Mouse (Mus musculus) heart, postnatal 0 days (tissue): ENCODE results near the gene Fam98b. TPM values are rescaled to one million over a fixed set of nuclear protein-coding genes. Genes with fewer than 3 reads are reported as not detected.

Experiments
- ATAC-seq: fragments of 200-750 bp; cut with Nextera tagmentation; 2 replicates; pipeline ENCODE4 v1.8.0; 2017; ENCODE audit warnings: low read depth, moderate number of reproducible peaks, moderate library complexity; ENCODE audit not compliant: insufficient read depth
- DNase-seq: peaks from one replicate; pipeline ENCODE4 v3.0.0-alpha.2; 2016; ENCODE audit warnings: low spot score
- H3K27ac ChIP-seq: fragments of 300-500 bp; sonication (generic); 2 replicates; pipeline ENCODE4 v1.5.1; 2014; ENCODE audit warnings: low read depth, mild to moderate bottlenecking
- H3K27me3 ChIP-seq: fragments of 300-500 bp; sonication (generic); 2 replicates; pipeline ENCODE4 v1.6.1; 2014; ENCODE audit warnings: low read length, mixed read lengths; ENCODE audit not compliant: control insufficient read depth, insufficient read depth
- H3K36me3 ChIP-seq: fragments of 300-500 bp; sonication (generic); replicated peaks from 2 replicates; pipeline ENCODE4 v1.6.1; 2014; ENCODE audit warnings: low read length, mixed read lengths; ENCODE audit not compliant: control insufficient read depth, insufficient read depth
- H3K4me1 ChIP-seq: fragments of 300-500 bp; sonication (generic); 2 replicates; pipeline ENCODE4 v1.6.1; 2014; ENCODE audit warnings: antibody characterized with exemption; ENCODE audit not compliant: control insufficient read depth, insufficient read depth
- H3K4me2 ChIP-seq: fragments of 300-500 bp; sonication (generic); 2 replicates; pipeline ENCODE4 v1.6.1; 2014; ENCODE audit warnings: low read depth, mild to moderate bottlenecking, low read length, moderate library complexity
- H3K4me3 ChIP-seq: fragments of 300-500 bp; sonication (generic); 2 replicates; pipeline ENCODE4 v1.5.1; 2014; ENCODE audit warnings: low read depth, low read length
- H3K9ac ChIP-seq: fragments of 300-500 bp; sonication (generic); replicated peaks from 2 replicates; pipeline ENCODE4 v1.6.1; 2014; ENCODE audit warnings: low read depth, low read length, mixed read lengths
- H3K9me3 ChIP-seq: fragments of 300-500 bp; sonication (generic); replicated peaks from 2 replicates; pipeline ENCODE4 v1.6.1; 2016; ENCODE audit warnings: low read length; ENCODE audit not compliant: control insufficient read depth
- CTCF ChIP-seq: IDR thresholded peaks from 2 replicates; pipeline ENCODE4 v1.5.1; 2016; ENCODE audit warnings: antibody characterized with exemption, control low read depth, low read depth
- EP300 ChIP-seq: IDR thresholded peaks from 2 replicates; pipeline ENCODE4 v1.6.1; 2016; ENCODE audit warnings: antibody characterized with exemption, low read depth
- WGBS: fragments of 180-500 bp; shearing (Covaris S2); extraction: QIAGEN DNeasy Blood & Tissue Kit; methylation state at CpG from one replicate; pipeline ENCODE4 v1.1.7; 2014; 5-methylcytosine and 5-hydroxymethylcytosine counted together
- polyA plus RNA-seq: library from polyadenylated mRNA; unstranded; fragments of >200 nt; fragmentation: Nextera tagmentation; extraction: Ambion mirVana; gene quantifications from 2 replicates; pipeline ENCODE4 v1.2.1, GENCODE M21; 2015
- total RNA-seq: library from RNA; depleted of rRNA; stranded (reverse); fragments of >200 nt; gene quantifications from 2 replicates; pipeline ENCODE4 v1.2.3, GENCODE M21; 2014; ENCODE audit warnings: low replicate concordance

The Fam98b gene
- total and polyA plus RNA-seq, 2 experiments from 2014 or later = 0.61 to 8.3 TPM

DNA sequence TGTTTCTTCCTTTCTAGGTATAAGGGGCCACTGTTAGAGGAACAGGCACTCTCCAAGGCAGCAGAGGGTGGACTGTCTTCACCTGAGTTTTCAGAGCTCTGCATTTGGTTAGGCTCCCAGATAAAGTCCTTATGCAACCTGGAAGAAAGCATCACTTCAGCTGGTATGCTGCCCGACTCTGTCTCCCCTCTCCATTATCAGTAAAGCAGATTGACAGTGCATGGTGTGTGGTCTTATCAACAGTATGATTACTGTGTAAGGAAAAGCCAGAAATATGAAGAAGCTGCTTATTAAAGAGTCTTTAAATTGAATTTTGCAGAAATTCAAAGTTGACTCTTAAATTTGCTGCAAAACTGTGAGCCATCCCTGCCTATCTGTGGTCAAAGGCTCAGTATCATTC, 8.1 kb downstream of the Fam98b start:
- H3K27ac ChIP-seq = no peak overlapping the region
- H3K4me3 ChIP-seq = no peak overlapping the region
- no peaks in the 10 kb centered on the region for H3K9me3 ChIP-seq
- H3K4me1 ChIP-seq = no peaks in the 10 kb centered on the region
- DNase-seq (no peak), ATAC-seq (no peak)
- no peak overlapping the region for H3K9ac ChIP-seq
- no peaks in the 10 kb centered on the region for H3K27me3 ChIP-seq
- no peak overlapping the region for H3K4me2 ChIP-seq
- peaks cover 8% of the 10 kb centered on the region; the same call in 1 of the 2 replicates for H3K36me3 ChIP-seq
- TF ChIP-seq CTCF = no peak
- no peak for TF ChIP-seq EP300
- WGBS = 47% methylated on average over 1 of the region's 1 CpGs

DNA sequence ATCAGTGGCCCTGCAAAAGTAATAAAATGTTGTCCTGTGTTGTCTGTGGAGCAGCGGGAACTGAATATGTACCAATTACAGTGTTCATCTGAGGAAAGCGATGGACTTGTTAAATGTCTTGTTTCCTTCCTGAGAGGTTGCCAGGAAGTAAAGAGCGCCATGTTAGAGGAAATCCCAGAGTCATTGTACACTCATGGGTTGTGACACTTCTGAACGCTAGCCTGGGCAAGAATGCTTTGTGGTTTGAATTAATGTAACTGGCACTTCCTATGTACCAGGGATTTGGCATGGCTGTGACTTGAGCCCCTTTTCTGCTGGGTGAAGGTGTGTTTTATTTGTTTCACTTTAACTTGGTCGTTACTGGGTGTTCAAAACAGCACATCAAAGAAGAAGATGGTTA, 12.6 kb downstream of the Fam98b start:
- ATAC-seq (no peak), DNase-seq (no peak)
- H3K4me3 ChIP-seq = no peak overlapping the region
- H3K4me1 ChIP-seq = no peaks in the 10 kb centered on the region
- no peaks in the 10 kb centered on the region for H3K27me3 ChIP-seq
- H3K9ac ChIP-seq = no peak overlapping the region
- no peak overlapping the region for H3K27ac ChIP-seq
- no peak for TF ChIP-seq EP300
- TF ChIP-seq CTCF = no peak
- H3K36me3 ChIP-seq = peaks cover 29% of the 10 kb centered on the region
- H3K4me2 ChIP-seq = no peak overlapping the region
- H3K9me3 ChIP-seq = no peaks in the 10 kb centered on the region
- WGBS = 83% methylated on average over 5 of the region's 5 CpGs

DNA sequence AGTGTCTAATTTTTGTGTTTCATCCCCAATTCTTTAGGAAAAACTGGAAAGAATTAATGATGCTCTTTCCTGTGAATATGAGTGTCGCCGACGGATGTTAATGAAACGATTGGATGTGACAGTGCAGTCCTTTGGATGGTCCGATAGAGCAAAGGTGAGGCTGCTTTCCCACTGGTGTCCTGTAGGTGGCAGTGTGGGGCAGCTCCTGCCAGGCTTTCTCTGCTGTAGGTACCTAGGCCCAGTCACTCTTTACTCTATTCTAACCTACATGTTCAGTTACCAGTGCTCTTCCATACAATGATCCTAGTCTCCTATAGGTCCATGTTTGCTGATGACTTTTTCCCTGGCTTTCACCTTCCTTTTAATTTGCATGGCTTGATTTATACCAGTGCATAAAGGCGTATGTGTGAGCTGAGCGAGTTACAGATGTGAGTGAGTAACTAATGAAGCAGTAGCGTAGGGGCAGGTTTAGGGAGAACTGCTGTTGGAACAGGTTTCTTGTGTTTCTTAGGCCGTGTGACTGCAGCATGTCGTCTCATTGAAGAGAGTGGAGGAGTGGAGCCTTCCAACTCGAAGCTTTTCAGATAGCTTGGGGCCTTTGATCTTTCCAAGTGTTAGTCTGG, 14.4 kb downstream of the Fam98b start:
- 64% methylated on average over 11 of the region's 11 CpGs for WGBS
- no peak; the same call in 1 of the 2 replicates for ATAC-seq

DNA sequence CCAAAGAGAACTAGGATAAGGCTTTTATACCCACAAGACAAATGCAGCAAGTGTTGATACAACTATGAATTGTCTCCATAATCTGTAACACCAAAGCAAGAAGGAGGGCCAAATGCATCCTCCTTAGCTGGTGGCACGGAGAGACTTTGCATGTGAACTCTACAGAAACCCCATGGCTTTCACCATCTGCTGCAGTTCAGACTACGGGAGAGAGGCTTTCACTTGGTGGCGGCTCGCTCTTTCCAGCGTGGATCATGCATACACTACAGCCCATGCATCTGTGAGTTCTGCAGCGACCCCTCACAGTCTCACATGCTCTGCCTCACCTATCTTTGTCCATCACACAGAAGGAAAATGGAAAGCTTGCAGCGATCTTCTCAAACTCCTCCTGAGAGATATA, 38.8 kb downstream of the Fam98b start:
- H3K9me3 ChIP-seq = no peaks in the 10 kb centered on the region
- H3K36me3 ChIP-seq = no peaks in the 10 kb centered on the region
- no peak overlapping the region for H3K4me2 ChIP-seq
- WGBS = 88% methylated on average over 7 of the region's 7 CpGs
- H3K4me3 ChIP-seq = no peak overlapping the region
- H3K4me1 ChIP-seq = no peaks in the 10 kb centered on the region
- no peaks in the 10 kb centered on the region for H3K27me3 ChIP-seq
- no peak for DNase-seq
- H3K9ac ChIP-seq = no peak overlapping the region
- TF ChIP-seq CTCF (no peak), EP300 (no peak)
- H3K27ac ChIP-seq = no peak overlapping the region
- ATAC-seq = no peak

More for the DNA sequence above, 14.4 kb downstream of the Fam98b start:
- Histone ChIP-seq H3K4me1 (no peaks in the 10 kb centered on the region), H3K4me3 (no peak overlapping the region), H3K36me3 (peaks cover 47% of the 10 kb centered on the region), H3K4me2 (no peak overlapping the region), H3K9me3 (no peaks in the 10 kb centered on the region), H3K27ac (no peak overlapping the region), H3K9ac (no peak overlapping the region), H3K27me3 (no peaks in the 10 kb centered on the region)
- TF ChIP-seq CTCF (peak; percentile 79), EP300 (no peak)
- DNase-seq = peak; percentile 41

DNA sequence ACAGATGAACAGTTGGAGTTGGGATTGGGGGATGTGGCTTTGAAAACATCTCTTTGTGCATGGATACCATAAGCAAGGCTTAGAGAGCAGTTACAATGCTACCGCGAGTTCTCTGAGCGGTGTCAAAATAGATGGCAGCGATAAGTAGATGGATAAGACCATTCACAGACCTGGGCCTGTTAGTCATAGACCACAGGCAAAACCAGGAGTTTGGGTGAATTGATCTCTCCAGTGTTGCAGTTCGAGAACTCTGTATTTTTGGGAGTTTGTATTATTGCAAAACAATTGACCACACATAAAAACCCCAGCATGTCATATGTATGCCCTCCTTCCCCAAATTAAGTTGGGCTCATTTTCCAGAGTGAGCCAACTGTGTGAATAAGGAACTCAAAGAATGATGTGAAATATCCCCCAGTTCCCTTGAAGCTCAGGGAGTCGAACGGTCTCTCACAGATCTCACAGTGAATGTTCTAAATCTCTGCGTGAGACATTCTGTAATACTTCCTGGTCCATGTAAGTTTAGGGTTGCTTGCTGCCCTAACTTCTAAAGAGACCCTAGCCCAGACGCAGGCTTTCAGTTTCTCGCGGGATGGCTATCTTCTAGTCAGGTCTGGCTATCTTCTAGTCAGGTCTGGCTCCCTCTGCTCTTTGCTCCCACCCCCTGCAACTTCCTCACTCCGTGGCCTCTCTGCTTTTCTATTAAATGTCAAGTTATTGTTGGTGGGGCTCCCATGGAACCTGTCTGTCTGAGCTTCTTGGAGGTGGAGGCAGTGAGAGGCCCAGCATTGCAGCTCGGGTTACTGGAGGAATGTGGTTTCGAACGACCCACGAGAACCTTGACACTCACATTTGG, 50.3 kb downstream of the Fam98b start:
- Histone ChIP-seq H3K9me3 (no peaks in the 10 kb centered on the region), H3K9ac (no peak overlapping the region), H3K27me3 (no peaks in the 10 kb centered on the region), H3K4me1 (no peaks in the 10 kb centered on the region), H3K36me3 (no peaks in the 10 kb centered on the region), H3K27ac (no peak overlapping the region), H3K4me2 (no peak overlapping the region), H3K4me3 (no peak overlapping the region)
- DNase-seq (no peak), ATAC-seq (no peak)
- 81% methylated on average over 16 of the region's 16 CpGs for WGBS
- no peak for TF ChIP-seq EP300
- no peak for TF ChIP-seq CTCF
